ENCODE assay signal across 14 mouse cellular contexts in genomic region chr17:27968033-27968750, GRCm38 (mm10). TPM values are rescaled to one million over a fixed set of nuclear protein-coding genes. Genes with fewer than 3 reads are reported as not detected.
DNase-seq lines count a peak whose midpoint lies in the region; ATAC-seq lines count a peak whose summit lies in the region.
"Had no signal": no experiment of that assay in that cellular context is flagged by ENCODE, and none has a peak within 500 bp of the region (broad histone marks: within the 10 kb centered on the region; RNA-seq: fewer than 3 reads in every experiment).

No protein-coding gene starts in this region.

- 0 out of 2 replicates have a peak overlapping the region, but pooled peaks have one; percentile 15 for H3K9ac ChIP-seq in kidney, embryonic 15.5 days
- H3K9ac ChIP-seq: heart, embryonic 15.5 days; midbrain, embryonic 13.5 days had no signal

- ATAC-seq in kidney, embryonic 15.5 days (replicated peaks; ENCODE audit: low FRiP score), result no peak
- ATAC-seq: activated CD4-positive, CD25-positive, alpha-beta regulatory T cell, adult 4 months; CD4-positive, CD25-positive, alpha-beta regulatory T cell, adult 4 months; midbrain, embryonic 13.5 days had no signal

- DNase-seq in kidney, postnatal 4 days, result no peak
- DNase-seq in heart, adult 8-10 months (ENCODE audit: low spot score), result peak; percentile 80
- peak; percentile 47 for DNase-seq in lung, postnatal 10 days
- no peak for DNase-seq in natural killer cell, adult 2 months (ENCODE audit: low spot score in 2 of 2)
- no peak for DNase-seq in spleen, adult 18-20 months
- DNase-seq: cerebellum, adult 2 months; left cerebral cortex, postnatal 4 days; thymus, postnatal 14 days had no signal

- no peak overlapping the region for H3K4me3 ChIP-seq in kidney, embryonic 15.5 days (replicated peaks)
- H3K4me3 ChIP-seq in brown adipose tissue, adult 24 weeks (ENCODE audit: insufficient read depth, low read depth, low read length), result no peak overlapping the region
- H3K4me3 ChIP-seq: heart, embryonic 15.5 days; midbrain, embryonic 13.5 days had no signal

- H3K4me1 ChIP-seq in kidney, embryonic 15.5 days, result peaks cover 58% of the 10 kb centered on the region
- H3K4me1 ChIP-seq in brown adipose tissue, adult 24 weeks (ENCODE audit: control insufficient read depth, insufficient read depth, insufficient read length, low read length), result peaks cover 59% of the 10 kb centered on the region

- no peaks in the 10 kb centered on the region for H3K36me3 ChIP-seq in kidney, embryonic 15.5 days
- H3K36me3 ChIP-seq: heart, embryonic 15.5 days; midbrain, embryonic 13.5 days had no signal

- 75% methylated on average over 9 of the region's 9 CpGs for WGBS in kidney, embryonic 15.5 days

- H3K27me3 ChIP-seq in kidney, embryonic 15.5 days, result no peaks in the 10 kb centered on the region
- H3K27me3 ChIP-seq: heart, embryonic 15.5 days; midbrain, embryonic 13.5 days had no signal

- no peaks in the 10 kb centered on the region for H3K9me3 ChIP-seq in kidney, embryonic 15.5 days (replicated peaks)
- H3K9me3 ChIP-seq: heart, embryonic 15.5 days; midbrain, embryonic 13.5 days had no signal

- H3K4me2 ChIP-seq in kidney, embryonic 15.5 days, result no peak overlapping the region
- H3K4me2 ChIP-seq: heart, embryonic 15.5 days; midbrain, embryonic 13.5 days had no signal

- H3K27ac ChIP-seq in kidney, embryonic 15.5 days, result no peak overlapping the region
- peak overlapping the region; percentile 94 for H3K27ac ChIP-seq in brown adipose tissue, adult 24 weeks (replicated peaks; ENCODE audit: low read depth, low read length)
- H3K27ac ChIP-seq: midbrain, embryonic 13.5 days had no signal

RNA-seq across cellular contexts. Expression of gene Taf11, which starts 58.5 kb away (rescaled TPM):
- polyA plus RNA-seq in kidney, embryonic 15.5 days (2015; fragmentation: Nextera tagmentation; extraction: Ambion mirVana), result 65.1 and 75.7 TPM in 2 replicates
- 22.7 and 28.8 TPM in 2 replicates for polyA plus RNA-seq in brown adipose tissue, adult 24 weeks (2012; ENCODE audit: insufficient read depth, insufficient read length, missing spikeins)
- total RNA-seq in heart, adult 8-10 months (2022), result 10 to 100 TPM; 22.9 to 24.7 (median 23.4) TPM

RNA-seq across cellular contexts. Expression of gene Anks1, which starts 59.1 kb away (rescaled TPM):
- 12.4 and 14.4 TPM in 2 replicates for polyA plus RNA-seq in kidney, embryonic 15.5 days (2015; fragmentation: Nextera tagmentation; extraction: Ambion mirVana)
- 14.0 and 18.0 TPM in 2 replicates for polyA plus RNA-seq in brown adipose tissue, adult 24 weeks (2012; ENCODE audit: insufficient read depth, insufficient read length, missing spikeins)
- total RNA-seq in heart, adult 8-10 months (2022), result 10 to 100 TPM; 52.9 to 62.0 (median 57.6) TPM

Comparison
In these comparisons a context has a peak if more than half of its experiments do, and no peak if none do; other contexts are left out.
1. DNase-seq: peak in heart, adult 8-10 months (single experiment) and lung, postnatal 10 days (single experiment); none in kidney, postnatal 4 days (0 of 2), natural killer cell, adult 2 months (0 of 2) and spleen, adult 18-20 months (0 of 2).